Mouse (Mus musculus) neural tube, embryonic 12.5 days (tissue): ENCODE data around the gene Etv6. TPM values are rescaled to one million over a fixed set of nuclear protein-coding genes. Genes with fewer than 3 reads are reported as not detected.

ENCODE experiments used
- ATAC-seq: fragments of 200-750 bp; cut with Nextera tagmentation; 2 replicates; pipeline ENCODE4 v1.8.0; 2017; ENCODE audit warnings: low read depth, mild to moderate bottlenecking, moderate TSS enrichment, moderate library complexity; ENCODE audit not compliant: low FRiP score
- H3K27ac ChIP-seq: fragments of 300-500 bp; sonication (generic); 2 replicates; pipeline ENCODE4 v1.5.1; 2016
- H3K27me3 ChIP-seq: fragments of 300-500 bp; sonication (generic); replicated peaks from 2 replicates; pipeline ENCODE4 v1.6.1; 2016; ENCODE audit warnings: mild to moderate bottlenecking
- H3K36me3 ChIP-seq: fragments of 300-500 bp; sonication (generic); 2 replicates; pipeline ENCODE4 v1.6.1; 2016; ENCODE audit warnings: mild to moderate bottlenecking
- H3K4me1 ChIP-seq: fragments of 300-500 bp; sonication (generic); 2 replicates; pipeline ENCODE4 v1.6.1; 2016
- H3K4me2 ChIP-seq: fragments of 300-500 bp; sonication (generic); replicated peaks from 2 replicates; pipeline ENCODE4 v1.6.1; 2016; ENCODE audit warnings: mild to moderate bottlenecking
- H3K4me3 ChIP-seq: fragments of 300-500 bp; sonication (generic); 2 replicates; pipeline ENCODE4 v1.5.1; 2016
- H3K9ac ChIP-seq: fragments of 300-500 bp; sonication (generic); 2 replicates; pipeline ENCODE4 v1.6.1; 2016; ENCODE audit warnings: mild to moderate bottlenecking
- H3K9me3 ChIP-seq: fragments of 300-500 bp; sonication (generic); 2 replicates; pipeline ENCODE4 v1.6.1; 2016; ENCODE audit warnings: mild to moderate bottlenecking
- WGBS: fragments of 180-500 bp; shearing (Covaris S2); methylation state at CpG from one replicate; pipeline ENCODE4 v1.1.7; 2016; 5-methylcytosine and 5-hydroxymethylcytosine counted together
- polyA plus RNA-seq: library from polyadenylated mRNA; unstranded; fragments of >200 nt; fragmentation: Nextera tagmentation; extraction: Ambion mirVana; gene quantifications from 2 replicates; pipeline ENCODE4 v1.2.1, GENCODE M21; 2016

Gene Etv6
- polyA plus RNA-seq, 1 experiment from 2014 or later: 10.9 TPM

GRCm38 (mm10) chr6:134189174-134189573 is 153.7 kb downstream of the Etv6 start:
- no peak overlapping the region for H3K4me3 ChIP-seq
- peaks cover 26% of the 10 kb centered on the region for H3K4me1 ChIP-seq
- 47% methylated on average over 5 of the region's 5 CpGs for WGBS
- no peak overlapping the region for H3K4me2 ChIP-seq
- no peaks in the 10 kb centered on the region for H3K36me3 ChIP-seq
- H3K27ac ChIP-seq: no peak overlapping the region
- H3K9me3 ChIP-seq: no peaks in the 10 kb centered on the region
- ATAC-seq: no peak
- H3K9ac ChIP-seq: no peak overlapping the region
- H3K27me3 ChIP-seq: no peaks in the 10 kb centered on the region

DNA sequence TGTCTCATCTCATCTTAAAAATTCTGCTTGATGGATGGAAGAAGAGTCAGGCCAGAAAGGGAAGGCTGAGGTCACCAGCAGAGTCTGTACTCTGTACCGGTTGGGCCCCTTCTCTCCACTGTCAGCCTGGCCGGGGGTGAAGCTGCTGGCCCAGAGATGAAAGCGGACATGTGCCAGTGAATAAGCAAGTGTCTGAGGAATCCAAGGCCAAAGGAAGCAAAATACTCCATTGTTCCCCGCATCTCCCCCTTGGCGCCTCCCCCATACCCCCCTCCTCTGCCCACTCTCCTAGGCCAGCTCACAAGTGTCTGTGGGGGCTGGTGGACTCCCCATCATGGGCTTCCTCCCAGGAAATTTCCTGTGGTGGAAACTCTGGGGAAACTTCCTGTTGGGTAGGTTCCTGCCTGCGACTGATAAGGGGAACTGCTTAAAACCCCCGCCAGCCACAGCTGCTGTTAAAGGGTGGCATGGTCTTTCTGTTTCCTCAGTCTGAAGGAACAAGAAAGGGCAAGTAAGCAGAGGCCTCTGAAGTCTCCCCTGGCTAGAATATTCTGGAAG is 154.2 kb downstream of the Etv6 start:
- Histone ChIP-seq H3K27me3 (no peaks in the 10 kb centered on the region), H3K4me3 (no peak overlapping the region), H3K4me1 (peaks cover 26% of the 10 kb centered on the region), H3K4me2 (no peak overlapping the region), H3K27ac (no peak overlapping the region), H3K9me3 (no peaks in the 10 kb centered on the region), H3K36me3 (no peaks in the 10 kb centered on the region), H3K9ac (no peak overlapping the region)
- 46% methylated on average over 7 of the region's 7 CpGs for WGBS
- ATAC-seq: peak; percentile 26; the same call in 1 of the 2 replicates

DNA sequence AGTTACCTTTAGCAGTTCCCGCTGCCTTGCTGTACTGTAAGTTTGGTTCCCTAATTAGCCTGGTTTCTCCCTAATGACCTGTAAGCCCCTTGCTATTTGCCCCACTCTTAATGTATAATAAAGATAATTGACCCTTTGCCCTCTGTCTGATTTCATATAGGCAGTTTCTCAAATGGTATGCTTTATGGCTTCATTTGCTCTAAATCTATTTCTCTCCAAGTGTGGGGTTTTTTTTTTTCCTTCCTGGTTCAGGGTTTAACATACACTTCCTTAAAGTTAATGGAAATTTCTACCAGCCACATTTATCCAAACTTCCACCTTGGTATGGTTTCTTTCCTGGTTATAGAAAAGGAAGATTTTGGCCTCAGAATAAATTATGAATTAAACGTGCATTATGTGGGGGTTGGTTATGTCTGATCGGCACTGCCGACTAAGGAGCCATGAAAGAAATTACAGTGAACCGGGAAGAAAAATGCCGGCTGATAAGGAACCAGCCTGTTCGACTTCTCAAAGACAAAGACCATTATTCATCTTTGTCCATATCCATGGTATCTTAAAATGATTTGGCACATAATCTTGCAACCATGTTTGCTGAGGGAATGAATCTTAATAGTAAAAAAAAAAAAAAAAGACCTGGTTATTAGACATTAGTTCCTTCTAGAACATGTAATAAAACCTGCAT is 155.2 kb downstream of the Etv6 start:
- no peak overlapping the region for H3K9ac ChIP-seq
- H3K4me2 ChIP-seq: no peak overlapping the region
- no peak overlapping the region for H3K27ac ChIP-seq
- 70% methylated on average over 7 of the region's 7 CpGs for WGBS
- ATAC-seq: no peak
- H3K4me3 ChIP-seq: no peak overlapping the region
- no peaks in the 10 kb centered on the region for H3K9me3 ChIP-seq
- H3K27me3 ChIP-seq: no peaks in the 10 kb centered on the region
- H3K36me3 ChIP-seq: no peaks in the 10 kb centered on the region
- H3K4me1 ChIP-seq: peaks cover 26% of the 10 kb centered on the region

- no peaks in the 10 kb centered on the region for H3K27me3 ChIP-seq
- H3K4me2 ChIP-seq: no peak overlapping the region
- H3K4me3 ChIP-seq: no peak overlapping the region
- H3K27ac ChIP-seq: no peak overlapping the region
- H3K4me1 ChIP-seq: peaks cover 21% of the 10 kb centered on the region
- H3K36me3 ChIP-seq: no peaks in the 10 kb centered on the region
- no peak for ATAC-seq
- no peaks in the 10 kb centered on the region for H3K9me3 ChIP-seq
- no peak overlapping the region for H3K9ac ChIP-seq
Measured at GRCm38 (mm10) chr6:134192710-134193109, 157.2 kb downstream of the Etv6 start.

DNA sequence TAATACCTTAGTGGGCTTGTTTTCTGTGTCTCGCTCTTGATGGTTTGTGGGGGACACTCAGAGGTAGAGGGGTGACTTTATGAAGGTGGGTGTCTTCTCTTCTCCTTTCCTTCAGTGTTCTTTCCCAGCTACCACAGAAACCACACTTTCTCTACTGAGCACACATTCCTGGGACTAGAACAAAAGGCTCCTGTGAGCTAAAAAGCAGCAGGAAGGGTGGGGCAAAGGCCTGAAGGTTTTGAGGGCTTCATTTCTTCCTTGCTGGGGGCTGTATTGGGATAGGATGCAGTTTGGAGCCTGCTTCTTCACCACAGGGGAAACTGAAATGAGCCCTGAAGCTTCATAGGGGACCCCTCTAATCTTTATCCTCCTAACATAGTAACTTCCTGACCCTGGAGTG is 164.4 kb downstream of the Etv6 start:
- Histone ChIP-seq H3K9ac (no peak overlapping the region), H3K4me1 (peaks cover 8% of the 10 kb centered on the region; the same call in 1 of the 2 replicates), H3K9me3 (no peaks in the 10 kb centered on the region), H3K27ac (no peak overlapping the region), H3K36me3 (no peaks in the 10 kb centered on the region), H3K27me3 (no peaks in the 10 kb centered on the region), H3K4me3 (no peak overlapping the region), H3K4me2 (no peak overlapping the region)
- WGBS: 94% methylated on average over 1 of the region's 1 CpGs
- ATAC-seq: no peak

- 82% methylated on average over 10 of the region's 10 CpGs for WGBS
- H3K27me3 ChIP-seq: no peaks in the 10 kb centered on the region
- H3K4me1 ChIP-seq: peaks cover 8% of the 10 kb centered on the region; the same call in 1 of the 2 replicates
- ATAC-seq: 0 out of 2 replicates have a peak, but pooled peaks have one; percentile 33
- H3K36me3 ChIP-seq: no peaks in the 10 kb centered on the region
- no peaks in the 10 kb centered on the region for H3K9me3 ChIP-seq
- no peak overlapping the region for H3K9ac ChIP-seq
- H3K4me2 ChIP-seq: no peak overlapping the region
- H3K4me3 ChIP-seq: no peak overlapping the region
- H3K27ac ChIP-seq: no peak overlapping the region
Measured at GRCm38 (mm10) chr6:134200577-134200976, 165.1 kb downstream of the Etv6 start.

- WGBS: 93% methylated on average over 5 of the region's 5 CpGs
- Histone ChIP-seq H3K9ac (no peak overlapping the region), H3K4me3 (no peak overlapping the region), H3K36me3 (no peaks in the 10 kb centered on the region), H3K27me3 (no peaks in the 10 kb centered on the region), H3K4me1 (peaks cover 18% of the 10 kb centered on the region), H3K9me3 (no peaks in the 10 kb centered on the region), H3K4me2 (no peak overlapping the region), H3K27ac (no peak overlapping the region)
- ATAC-seq: no peak
Measured at GRCm38 (mm10) chr6:134202176-134202575, 166.7 kb downstream of the Etv6 start.

DNA sequence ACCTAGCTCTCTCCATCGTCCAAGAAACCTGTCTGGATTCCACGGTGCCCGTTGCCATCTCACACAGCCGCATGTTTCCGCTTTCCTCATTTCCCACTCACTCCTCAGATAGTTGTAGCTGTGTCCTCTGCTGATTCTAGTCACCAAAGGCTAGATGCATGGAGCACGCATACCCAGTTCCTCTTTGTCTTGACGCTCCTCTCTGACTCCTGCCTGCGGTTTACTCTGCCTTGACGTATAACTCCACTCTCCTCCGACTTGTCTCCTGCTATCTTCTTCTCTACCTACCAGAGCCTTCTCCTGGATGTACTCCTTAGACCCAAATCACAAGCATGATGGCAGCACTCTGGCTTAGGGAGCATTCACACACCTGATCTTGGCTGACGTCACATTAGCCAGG is 169.7 kb downstream of the Etv6 start:
- H3K4me3 ChIP-seq: no peak overlapping the region
- ATAC-seq: no peak
- H3K9me3 ChIP-seq: no peaks in the 10 kb centered on the region
- H3K27ac ChIP-seq: no peak overlapping the region
- no peaks in the 10 kb centered on the region for H3K27me3 ChIP-seq
- no peak overlapping the region for H3K9ac ChIP-seq
- no peak overlapping the region for H3K4me2 ChIP-seq
- H3K4me1 ChIP-seq: peaks cover 33% of the 10 kb centered on the region
- WGBS: 95% methylated on average over 10 of the region's 11 CpGs
- H3K36me3 ChIP-seq: no peaks in the 10 kb centered on the region

GRCm38 (mm10) chr6:134205726-134206125 is 170.2 kb downstream of the Etv6 start:
- no peak overlapping the region for H3K27ac ChIP-seq
- no peaks in the 10 kb centered on the region for H3K27me3 ChIP-seq
- 89% methylated on average over 5 of the region's 5 CpGs for WGBS
- no peak overlapping the region for H3K4me3 ChIP-seq
- H3K4me1 ChIP-seq: peaks cover 29% of the 10 kb centered on the region
- H3K4me2 ChIP-seq: no peak overlapping the region
- H3K9me3 ChIP-seq: no peaks in the 10 kb centered on the region
- ATAC-seq: no peak
- H3K36me3 ChIP-seq: no peaks in the 10 kb centered on the region
- no peak overlapping the region for H3K9ac ChIP-seq

DNA sequence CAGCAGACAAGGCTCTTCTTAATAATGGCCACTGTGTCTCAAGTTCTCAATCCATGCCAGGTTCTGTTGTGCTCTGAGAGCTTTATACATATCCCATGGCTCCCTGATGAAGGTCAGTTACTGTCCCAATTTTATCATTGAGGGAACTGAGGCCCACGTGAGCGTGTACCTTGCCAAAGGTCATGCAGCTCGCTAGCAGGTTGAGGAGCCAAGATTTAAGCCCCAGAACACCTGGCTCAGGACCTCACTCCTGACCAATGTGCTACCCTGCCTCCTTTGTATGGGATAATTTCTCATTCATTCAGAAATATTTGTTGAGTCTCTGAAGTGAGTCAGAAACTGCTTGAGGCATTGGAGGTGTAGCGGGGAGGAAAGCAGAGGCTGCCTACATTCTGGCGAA is 170.8 kb downstream of the Etv6 start:
- H3K27ac ChIP-seq: no peak overlapping the region
- no peaks in the 10 kb centered on the region for H3K27me3 ChIP-seq
- H3K9me3 ChIP-seq: no peaks in the 10 kb centered on the region
- 93% methylated on average over 5 of the region's 5 CpGs for WGBS
- no peak overlapping the region for H3K4me2 ChIP-seq
- H3K36me3 ChIP-seq: no peaks in the 10 kb centered on the region
- no peak for ATAC-seq
- H3K9ac ChIP-seq: no peak overlapping the region
- no peak overlapping the region for H3K4me3 ChIP-seq
- peaks cover 29% of the 10 kb centered on the region for H3K4me1 ChIP-seq

DNA sequence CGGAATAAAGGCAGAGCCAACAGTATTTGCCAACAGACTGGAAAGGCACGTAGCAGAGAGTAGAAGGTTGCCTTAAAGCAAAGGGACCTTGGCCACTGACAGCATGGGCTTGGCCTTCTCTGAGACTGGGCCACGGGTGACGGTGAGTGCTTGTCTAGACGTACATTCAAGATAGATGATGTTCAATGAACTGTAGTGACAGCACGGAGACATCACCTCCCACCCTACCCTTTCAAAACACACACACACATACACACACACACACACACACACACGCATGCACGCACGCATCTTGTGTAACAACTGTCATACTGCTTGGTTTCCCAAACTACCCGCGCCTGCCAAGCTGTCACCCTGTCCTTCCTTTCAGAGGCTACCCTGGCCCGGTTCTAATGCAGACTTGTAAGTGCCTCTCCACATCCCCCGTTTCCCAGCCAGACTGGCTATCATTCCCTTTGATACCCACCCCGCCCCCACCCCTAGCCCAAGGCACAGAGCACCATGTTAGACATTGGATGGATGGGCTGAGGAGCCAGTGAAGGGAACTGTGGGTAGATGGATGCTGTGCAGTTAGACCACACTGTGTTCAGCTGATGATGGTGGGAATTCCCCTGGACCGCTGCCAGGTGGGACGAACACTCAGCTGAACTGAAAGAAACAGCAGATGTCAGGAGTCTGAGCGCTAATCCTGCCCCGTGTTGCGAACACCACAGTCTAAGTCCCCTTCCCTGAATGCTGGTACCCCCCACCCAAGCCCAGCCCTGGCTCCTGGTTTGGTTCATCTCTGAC is 172.1 kb downstream of the Etv6 start:
- peak overlapping the region; percentile 30; the same call in 1 of the 2 replicates for H3K4me2 ChIP-seq
- peak overlapping the region; percentile 60; the same call in 1 of the 2 replicates for H3K27ac ChIP-seq
- H3K4me3 ChIP-seq: no peak overlapping the region
- H3K9me3 ChIP-seq: no peaks in the 10 kb centered on the region
- H3K27me3 ChIP-seq: no peaks in the 10 kb centered on the region
- no peak overlapping the region for H3K9ac ChIP-seq
- H3K4me1 ChIP-seq: peaks cover 29% of the 10 kb centered on the region
- ATAC-seq: peak; percentile 93
- 72% methylated on average over 19 of the region's 19 CpGs for WGBS
- no peaks in the 10 kb centered on the region for H3K36me3 ChIP-seq

DNA sequence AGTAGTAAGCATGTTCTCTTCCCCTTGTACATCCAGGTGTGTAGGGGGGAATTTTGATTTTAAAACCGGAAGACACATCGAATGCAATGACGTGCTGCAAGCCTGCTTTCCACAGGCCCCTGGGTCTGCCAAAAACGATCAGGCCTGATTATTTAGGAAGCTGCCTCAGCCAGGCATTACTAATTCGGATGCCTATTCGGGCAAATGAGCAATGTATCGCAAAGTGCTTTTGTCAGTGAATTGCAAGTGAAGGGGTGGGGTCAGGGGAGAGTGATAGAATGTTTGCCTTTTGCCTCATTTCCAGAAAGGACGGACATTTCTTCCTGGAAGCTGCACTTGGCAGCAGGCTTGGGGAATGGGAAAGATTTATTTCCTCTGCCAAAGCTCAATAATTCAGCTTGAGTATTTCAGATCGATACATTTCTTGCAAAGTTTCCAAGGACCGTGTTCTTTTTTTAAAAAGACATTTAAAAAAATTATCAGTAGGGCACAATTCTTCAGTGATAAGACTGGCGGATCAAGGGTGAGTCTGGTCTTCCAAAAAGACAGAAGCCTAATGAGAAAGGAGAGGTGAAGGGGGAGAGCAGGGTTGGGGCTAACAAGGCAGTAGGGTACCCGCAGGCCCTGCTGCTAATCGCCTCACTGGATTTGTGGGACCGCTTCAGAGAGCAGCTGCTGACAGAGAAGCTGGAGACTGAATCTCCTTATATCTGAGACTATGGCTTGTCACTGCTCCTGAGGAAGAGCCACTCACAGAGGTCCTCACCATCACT is 172.9 kb downstream of the Etv6 start:
- peak; percentile 52 for ATAC-seq
- H3K4me1 ChIP-seq: peaks cover 29% of the 10 kb centered on the region
- 63% methylated on average over 14 of the region's 14 CpGs for WGBS
- no peaks in the 10 kb centered on the region for H3K9me3 ChIP-seq
- H3K4me2 ChIP-seq: peak overlapping the region; percentile 30; the same call in 1 of the 2 replicates
- H3K9ac ChIP-seq: no peak overlapping the region
- H3K27ac ChIP-seq: peak overlapping the region; percentile 60; the same call in 1 of the 2 replicates
- no peak overlapping the region for H3K4me3 ChIP-seq
- H3K27me3 ChIP-seq: no peaks in the 10 kb centered on the region
- H3K36me3 ChIP-seq: no peaks in the 10 kb centered on the region
